Mouse (Mus musculus): ENCODE results near the gene Rab7.
"Not testable (repeated sequence)": the region's sequence is repeated elsewhere in the genome, so short reads cannot be mapped to it uniquely, and the experiment has no call there.

Gene Rab7

GRCm38 (mm10) chr6:87997706-87998265 lies 47.3 kb downstream of the Rab7 start:
- DNase-seq (ENCODE audit: low spot score) = peak; percentile 88

- DNase-seq (ENCODE audit: low spot score) = no peak
These were observed 48.5 kb downstream of the Rab7 start for GRCm38 (mm10) chr6:87996606-87997005.

GRCm38 (mm10) chr6:87995519-87995918 lies 49.6 kb downstream of the Rab7 start:
- no peak for DNase-seq (ENCODE audit: low spot score)

GRCm38 (mm10) chr6:87993790-87994571 lies 51.1 kb downstream of the Rab7 start:
- no peak for DNase-seq (ENCODE audit: low spot score)

- no peak for DNase-seq (ENCODE audit: low spot score)
These were observed 52.3 kb downstream of the Rab7 start for GRCm38 (mm10) chr6:87992733-87993132.

GRCm38 (mm10) chr6:87991886-87992285 lies 53.2 kb downstream of the Rab7 start:
- no peak for DNase-seq (ENCODE audit: low spot score)

- no peak for DNase-seq (ENCODE audit: low spot score)
These were observed 53.9 kb downstream of the Rab7 start for GRCm38 (mm10) chr6:87991216-87991615.

GRCm38 (mm10) chr6:87982506-87982905 lies 62.6 kb downstream of the Rab7 start:
- no peak for DNase-seq (ENCODE audit: low spot score)

- DNase-seq (ENCODE audit: low spot score) = no peak
These were observed 63.4 kb downstream of the Rab7 start, which contains the start of gene H1fx for GRCm38 (mm10) chr6:87981547-87982256. TSS of gene H1fx (minus strand) at chr6:87981637.

- no peak for DNase-seq (ENCODE audit: low spot score)
These were observed 64.0 kb downstream of the Rab7 start for GRCm38 (mm10) chr6:87981030-87981485.

- no peak for DNase-seq (ENCODE audit: low spot score)
These were observed 64.6 kb downstream of the Rab7 start for GRCm38 (mm10) chr6:87980374-87981029.

- DNase-seq (ENCODE audit: low spot score) = no peak
These were observed 65.3 kb downstream of the Rab7 start for GRCm38 (mm10) chr6:87979728-87980127.

GRCm38 (mm10) chr6:87970041-87970440 lies 75.0 kb downstream of the Rab7 start:
- DNase-seq (ENCODE audit: low spot score) = no peak

GRCm38 (mm10) chr6:87962457-87962856 lies 82.6 kb downstream of the Rab7 start:
- not testable (repeated sequence) for DNase-seq (ENCODE audit: low spot score)
